Mouse (Mus musculus) A20 (cell line): ENCODE measurements around the gene Reep3.
"Not testable (repeated sequence)": the region's sequence is repeated elsewhere in the genome, so short reads cannot be mapped to it uniquely, and the experiment has no call there.

ENCODE experiments used
- DNase-seq: peaks from one replicate; pipeline ENCODE4 v3.0.0-alpha.2; 2011; ENCODE audit warnings: low read depth, low spot score

Reep3 gene

GRCm38 (mm10) chr10:67017315-67017714 lies 79.4 kb downstream of the Reep3 start:
- DNase-seq = no peak

GRCm38 (mm10) chr10:67016615-67017278 lies 80.0 kb downstream of the Reep3 start:
- DNase-seq = no peak

- DNase-seq = no peak
Measured at GRCm38 (mm10) chr10:67014746-67015145, 82.0 kb downstream of the Reep3 start.

- DNase-seq = no peak
Measured at GRCm38 (mm10) chr10:67010521-67010920, 86.2 kb downstream of the Reep3 start.

GRCm38 (mm10) chr10:67004527-67005042 lies 92.2 kb downstream of the Reep3 start:
- no peak for DNase-seq

GRCm38 (mm10) chr10:67003743-67004526 lies 92.8 kb downstream of the Reep3 start:
- DNase-seq = no peak

- DNase-seq = no peak
Measured at GRCm38 (mm10) chr10:67003009-67003742, 93.6 kb downstream of the Reep3 start.

- no peak for DNase-seq
Measured at GRCm38 (mm10) chr10:67002207-67003008, 94.3 kb downstream of the Reep3 start.

- not testable (repeated sequence) for DNase-seq
Measured at GRCm38 (mm10) chr10:67000958-67001615, 95.7 kb downstream of the Reep3 start.

GRCm38 (mm10) chr10:67000136-67000535 lies 96.6 kb downstream of the Reep3 start:
- no peak for DNase-seq

GRCm38 (mm10) chr10:66998770-66999169 lies 98.0 kb downstream of the Reep3 start:
- DNase-seq = peak; percentile 87

GRCm38 (mm10) chr10:66995181-66995580 lies 101.6 kb downstream of the Reep3 start:
- no peak for DNase-seq

- no peak for DNase-seq
Measured at GRCm38 (mm10) chr10:66994469-66994868, 102.3 kb downstream of the Reep3 start.

- DNase-seq = no peak
Measured at GRCm38 (mm10) chr10:66992591-66992990, 104.2 kb downstream of the Reep3 start.

- no peak for DNase-seq
Measured at GRCm38 (mm10) chr10:66990506-66990905, 106.2 kb downstream of the Reep3 start.

GRCm38 (mm10) chr10:66983043-66983442 lies 113.7 kb downstream of the Reep3 start:
- DNase-seq = peak; percentile 22

- DNase-seq = no peak
Measured at GRCm38 (mm10) chr10:66978215-66978614, 118.5 kb downstream of the Reep3 start.

- DNase-seq = no peak
Measured at GRCm38 (mm10) chr10:66977093-66977492, 119.7 kb downstream of the Reep3 start.

GRCm38 (mm10) chr10:66975451-66975850 lies 121.3 kb downstream of the Reep3 start:
- DNase-seq = no peak

- no peak for DNase-seq
Measured at GRCm38 (mm10) chr10:66974417-66974816, 122.3 kb downstream of the Reep3 start.

GRCm38 (mm10) chr10:66973866-66974265 lies 122.9 kb downstream of the Reep3 start:
- no peak for DNase-seq
